Mouse (Mus musculus): ENCODE data around the gene Fbn1.

Fbn1 gene

GRCm38 (mm10) chr2:125498216-125498615 is 9.6 kb downstream of the Fbn1 start:
- DNase-seq (ENCODE audit: low read depth) = no peak

GRCm38 (mm10) chr2:125496696-125497095 is 11.1 kb downstream of the Fbn1 start:
- DNase-seq (ENCODE audit: low read depth) = no peak

GRCm38 (mm10) chr2:125494831-125495812 is 12.7 kb downstream of the Fbn1 start:
- no peak for DNase-seq (ENCODE audit: low read depth)

GRCm38 (mm10) chr2:125494291-125494690 is 13.5 kb downstream of the Fbn1 start:
- DNase-seq (ENCODE audit: low read depth) = no peak

- DNase-seq (ENCODE audit: low read depth) = no peak
Observed at GRCm38 (mm10) chr2:125492050-125492900, 15.5 kb downstream of the Fbn1 start.

- no peak for DNase-seq (ENCODE audit: low read depth)
Observed at GRCm38 (mm10) chr2:125489979-125490378, 17.8 kb downstream of the Fbn1 start.

GRCm38 (mm10) chr2:125484910-125485309 is 22.9 kb downstream of the Fbn1 start:
- no peak for DNase-seq (ENCODE audit: low read depth)

GRCm38 (mm10) chr2:125484164-125484563 is 23.6 kb downstream of the Fbn1 start:
- no peak for DNase-seq (ENCODE audit: low read depth)

GRCm38 (mm10) chr2:125481531-125482317 is 26.1 kb downstream of the Fbn1 start:
- DNase-seq (ENCODE audit: low read depth) = no peak

- no peak for DNase-seq (ENCODE audit: low read depth)
Observed at GRCm38 (mm10) chr2:125481116-125481515, 26.7 kb downstream of the Fbn1 start.

- DNase-seq (ENCODE audit: low read depth) = no peak
Observed at GRCm38 (mm10) chr2:125480057-125480456, 27.7 kb downstream of the Fbn1 start.

- no peak for DNase-seq (ENCODE audit: low read depth)
Observed at GRCm38 (mm10) chr2:125478705-125479104, 29.1 kb downstream of the Fbn1 start.

GRCm38 (mm10) chr2:125477367-125477766 is 30.4 kb downstream of the Fbn1 start:
- DNase-seq (ENCODE audit: low read depth) = no peak

- DNase-seq (ENCODE audit: low read depth) = no peak
Observed at GRCm38 (mm10) chr2:125476231-125476630, 31.6 kb downstream of the Fbn1 start.

- DNase-seq (ENCODE audit: low read depth) = no peak
Observed at GRCm38 (mm10) chr2:125474690-125475089, 33.1 kb downstream of the Fbn1 start.

- no peak for DNase-seq (ENCODE audit: low read depth)
Observed at GRCm38 (mm10) chr2:125473228-125473627, 34.6 kb downstream of the Fbn1 start.

GRCm38 (mm10) chr2:125471721-125472120 is 36.1 kb downstream of the Fbn1 start:
- DNase-seq (ENCODE audit: low read depth) = no peak

GRCm38 (mm10) chr2:125470553-125471295 is 37.1 kb downstream of the Fbn1 start:
- no peak for DNase-seq (ENCODE audit: low read depth)

GRCm38 (mm10) chr2:125464036-125464435 is 43.8 kb downstream of the Fbn1 start:
- no peak for DNase-seq (ENCODE audit: low read depth)

- DNase-seq (ENCODE audit: low read depth) = no peak
Observed at GRCm38 (mm10) chr2:125459087-125459486, 48.7 kb downstream of the Fbn1 start.
